Mouse (Mus musculus) B cell, adult 2 months (primary cell): ENCODE data around the gene Apoa1.

Experiments used
- DNase-seq, 2 experiments: peaks; one replicate each; pipeline ENCODE4 v3.0.0; 2022

The Apoa1 gene

DNA sequence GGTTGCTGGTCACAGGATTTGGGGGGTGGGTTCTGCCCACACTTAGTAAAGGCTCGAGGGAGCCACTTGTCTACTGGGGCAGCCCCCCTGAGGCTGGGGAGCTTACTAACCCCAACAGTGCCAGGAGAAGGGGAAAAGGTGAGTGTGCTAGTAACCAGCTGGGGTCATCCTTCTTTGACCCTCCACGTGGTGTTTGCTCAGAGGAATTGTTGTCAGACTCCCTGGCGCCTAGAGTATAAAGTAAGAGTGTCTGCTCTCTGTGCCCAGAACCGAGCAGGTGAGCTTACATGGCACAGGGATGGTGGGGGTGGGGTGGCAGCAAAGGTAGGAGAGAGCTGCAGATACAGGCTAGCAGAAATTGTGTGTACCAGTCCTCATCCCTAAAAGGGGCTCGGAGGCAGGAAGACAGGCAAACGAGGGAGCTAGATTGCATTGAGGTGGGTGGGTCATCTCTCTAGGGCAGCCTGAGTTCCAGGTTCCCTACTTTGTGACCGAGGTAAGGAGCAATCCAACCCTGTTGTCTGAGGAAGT is 40.0 kb downstream of the Apoa1 start, which contains the start of gene Apoa5:
Apoa5 (plus strand) TSS at position 291 of the 531 bp plus-strand sequence.
- DNase-seq = no peak

- no peak for DNase-seq
Observed at GRCm38 (mm10) chr9:46269125-46269524, 40.7 kb downstream of the Apoa1 start.

GRCm38 (mm10) chr9:46270782-46271181 is 42.4 kb downstream of the Apoa1 start:
- DNase-seq = no peak

DNA sequence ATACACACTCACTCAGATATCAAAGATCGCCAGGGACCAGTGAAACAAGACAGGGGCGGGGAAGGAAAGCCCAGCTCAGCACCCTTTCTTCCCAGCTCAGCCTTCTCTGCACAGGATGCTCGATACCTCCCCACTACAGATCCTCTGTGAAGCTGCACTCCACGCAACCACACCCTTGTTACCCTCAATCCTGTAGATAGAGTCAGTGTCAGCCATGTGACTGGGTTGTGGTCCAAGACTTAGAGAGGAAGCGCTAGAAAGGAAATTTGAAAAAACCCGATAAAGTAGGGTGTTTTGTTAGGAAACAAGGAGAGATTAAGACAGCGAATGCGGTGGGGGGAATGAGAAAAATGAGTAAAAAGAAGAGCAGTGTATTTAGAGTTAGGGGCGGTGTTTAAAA is 43.7 kb downstream of the Apoa1 start:
- DNase-seq = no peak

- peak; percentile 91 to 93 for DNase-seq
Observed at GRCm38 (mm10) chr9:46272677-46273454, 44.5 kb downstream of the Apoa1 start, which contains the start of gene Zpr1. TSS of gene Zpr1 (plus strand) at chr9:46273064.

GRCm38 (mm10) chr9:46274494-46274893 is 46.1 kb downstream of the Apoa1 start:
- DNase-seq = no peak
